Mouse (Mus musculus): ENCODE results near the gene Tmem52.

Tmem52 gene

GRCm38 (mm10) chr4:155468952-155469351, at the start of gene Tmem52:
Gene Tmem52, plus strand, starts transcription at chr4:155469114.
- DNase-seq (ENCODE audit: low read depth, low spot score), result peak; percentile 92

- DNase-seq (ENCODE audit: low read depth, low spot score), result no peak
Observed at GRCm38 (mm10) chr4:155420137-155420536, 48.8 kb upstream of the Tmem52 start.

GRCm38 (mm10) chr4:155421412-155422370, 47.2 kb upstream of the Tmem52 start:
- peak; percentile 17 for DNase-seq (ENCODE audit: low read depth, low spot score)

DNA sequence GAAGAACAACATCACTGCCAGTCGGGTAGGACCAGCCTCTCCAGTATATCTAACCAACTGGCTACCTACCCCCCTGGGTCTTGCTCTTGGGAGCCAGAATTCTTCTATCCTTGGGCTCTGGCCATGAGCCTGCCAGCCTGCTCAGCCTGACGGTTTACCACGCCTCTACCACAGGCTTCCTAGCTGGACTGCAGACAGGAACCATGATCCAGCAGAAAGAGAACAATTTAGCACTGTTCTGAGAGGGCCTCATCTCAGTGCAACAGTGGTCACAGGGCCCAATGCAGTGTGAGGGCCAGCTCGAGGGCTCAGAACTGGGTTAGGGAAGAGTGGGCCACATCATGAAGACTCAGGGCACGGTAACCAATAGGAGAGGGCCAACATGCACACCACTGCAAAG, 44.9 kb upstream of the Tmem52 start:
- no peak for DNase-seq (ENCODE audit: low read depth, low spot score)

- no peak for DNase-seq (ENCODE audit: low read depth, low spot score)
Observed at GRCm38 (mm10) chr4:155426272-155426671, 42.6 kb upstream of the Tmem52 start.

DNA sequence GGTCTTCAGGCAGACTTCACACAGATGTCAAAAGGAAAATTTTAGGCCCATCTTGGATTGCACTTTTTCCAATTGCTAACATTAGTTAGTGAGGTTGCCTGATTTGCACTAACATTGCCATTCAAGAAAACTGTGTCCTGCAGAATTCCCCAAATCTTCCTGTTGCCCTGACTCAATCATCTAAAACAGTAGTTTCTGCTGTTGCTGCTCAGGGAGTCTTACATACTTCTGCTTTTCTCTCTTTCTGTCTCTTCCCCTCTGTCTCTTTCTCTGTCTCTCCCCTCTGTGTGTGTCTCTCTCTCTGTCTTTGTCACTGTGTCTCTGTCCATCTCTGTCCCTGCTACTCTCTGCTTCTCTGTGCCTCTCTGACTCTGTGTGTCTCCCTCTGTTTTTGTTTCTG, 40.5 kb upstream of the Tmem52 start:
- no peak for DNase-seq (ENCODE audit: low read depth, low spot score)

GRCm38 (mm10) chr4:155429202-155429601, 39.7 kb upstream of the Tmem52 start:
- DNase-seq (ENCODE audit: low read depth, low spot score), result no peak

GRCm38 (mm10) chr4:155432358-155432757, 36.6 kb upstream of the Tmem52 start:
- DNase-seq (ENCODE audit: low read depth, low spot score), result no peak

DNA sequence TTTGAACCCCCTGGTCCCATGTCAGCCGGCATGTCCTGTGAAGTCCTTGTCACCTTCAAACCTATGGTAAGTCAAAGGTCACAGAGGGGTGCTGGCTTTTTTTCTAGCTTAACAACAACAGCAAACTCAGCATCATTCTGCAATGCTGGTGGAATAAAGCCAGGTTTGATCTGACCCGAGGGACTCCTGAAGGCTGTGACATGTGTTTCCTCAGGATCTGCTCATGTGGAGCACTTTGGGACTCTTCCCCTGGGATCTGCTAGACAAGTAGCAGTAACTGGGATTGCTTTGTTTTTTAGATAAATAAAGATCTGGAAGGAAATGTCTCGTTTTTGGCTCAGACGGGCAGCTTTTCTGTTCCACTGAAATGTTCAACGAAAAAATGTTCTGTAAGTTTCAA, 34.9 kb upstream of the Tmem52 start:
- DNase-seq (ENCODE audit: low read depth, low spot score), result no peak

DNA sequence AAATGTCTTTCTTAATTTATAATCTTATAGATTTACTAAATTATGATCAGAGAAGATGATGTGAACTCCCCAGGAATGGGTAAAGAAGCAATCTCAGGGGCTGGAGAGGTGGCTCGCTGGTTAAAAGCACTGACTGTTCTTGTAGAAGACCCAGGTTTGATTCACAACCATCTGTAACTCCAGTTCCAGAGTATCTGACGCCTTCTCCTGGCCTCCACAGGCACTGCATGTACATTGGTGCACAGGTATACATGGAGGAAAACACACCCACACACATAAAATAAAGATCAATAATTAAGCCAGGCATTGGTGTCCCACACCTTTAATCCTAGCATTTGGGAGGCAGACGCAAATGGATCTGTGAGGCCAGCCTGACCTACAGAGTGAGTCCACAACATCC, 26.1 kb upstream of the Tmem52 start:
- DNase-seq (ENCODE audit: low read depth, low spot score), result no peak

GRCm38 (mm10) chr4:155451597-155451996, 17.3 kb upstream of the Tmem52 start:
- peak; percentile 74 for DNase-seq (ENCODE audit: low read depth, low spot score)

DNA sequence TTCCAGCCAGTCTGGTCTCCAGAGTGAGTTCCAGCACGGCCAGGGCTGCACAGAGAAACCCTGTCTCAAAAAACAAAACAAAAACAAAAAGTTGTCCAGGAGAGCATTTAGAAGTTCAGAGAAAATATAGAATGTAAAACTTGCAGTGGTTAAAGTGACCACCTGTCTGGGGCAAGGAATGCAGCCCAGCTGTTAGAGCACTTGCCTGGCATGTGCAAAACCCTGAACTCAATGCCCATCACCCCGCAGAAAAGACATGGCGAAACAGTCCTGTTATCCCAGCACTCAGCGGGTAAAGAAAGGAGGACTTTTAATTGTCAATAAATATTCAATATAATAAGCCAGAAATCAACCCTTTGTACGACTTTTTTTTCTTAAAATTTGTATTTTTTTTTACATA, 10.3 kb upstream of the Tmem52 start:
- no peak for DNase-seq (ENCODE audit: low read depth, low spot score)

- DNase-seq (ENCODE audit: low read depth, low spot score), result no peak
Observed at GRCm38 (mm10) chr4:155463050-155463449, 5.9 kb upstream of the Tmem52 start.

DNA sequence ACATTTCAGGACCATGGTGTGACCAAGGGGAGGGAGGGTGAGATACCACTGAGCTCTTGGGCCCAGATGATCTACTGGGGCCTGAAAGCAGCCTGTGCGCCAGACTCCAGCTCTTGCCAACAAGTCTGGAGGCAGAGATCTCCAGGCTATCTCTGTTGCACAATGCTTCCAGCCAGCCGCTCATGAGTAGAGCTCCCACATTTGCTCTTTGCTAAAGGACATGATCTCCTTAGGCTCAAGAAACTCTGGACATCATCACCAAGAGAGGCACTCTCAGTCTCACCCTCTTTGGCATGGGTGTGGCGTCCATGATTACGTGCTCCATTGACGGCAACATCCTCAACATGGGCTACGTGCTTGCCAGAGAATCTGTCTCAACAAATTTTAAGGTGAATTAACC, 5.3 kb upstream of the Tmem52 start:
- no peak for DNase-seq (ENCODE audit: low read depth, low spot score)

- no peak for DNase-seq (ENCODE audit: low read depth, low spot score)
Observed at GRCm38 (mm10) chr4:155464061-155464460, 4.9 kb upstream of the Tmem52 start.

GRCm38 (mm10) chr4:155465607-155466006, 3.3 kb upstream of the Tmem52 start:
- DNase-seq (ENCODE audit: low read depth, low spot score), result no peak

- DNase-seq (ENCODE audit: low read depth, low spot score), result no peak
Observed at GRCm38 (mm10) chr4:155466080-155466479, 2.8 kb upstream of the Tmem52 start.

DNA sequence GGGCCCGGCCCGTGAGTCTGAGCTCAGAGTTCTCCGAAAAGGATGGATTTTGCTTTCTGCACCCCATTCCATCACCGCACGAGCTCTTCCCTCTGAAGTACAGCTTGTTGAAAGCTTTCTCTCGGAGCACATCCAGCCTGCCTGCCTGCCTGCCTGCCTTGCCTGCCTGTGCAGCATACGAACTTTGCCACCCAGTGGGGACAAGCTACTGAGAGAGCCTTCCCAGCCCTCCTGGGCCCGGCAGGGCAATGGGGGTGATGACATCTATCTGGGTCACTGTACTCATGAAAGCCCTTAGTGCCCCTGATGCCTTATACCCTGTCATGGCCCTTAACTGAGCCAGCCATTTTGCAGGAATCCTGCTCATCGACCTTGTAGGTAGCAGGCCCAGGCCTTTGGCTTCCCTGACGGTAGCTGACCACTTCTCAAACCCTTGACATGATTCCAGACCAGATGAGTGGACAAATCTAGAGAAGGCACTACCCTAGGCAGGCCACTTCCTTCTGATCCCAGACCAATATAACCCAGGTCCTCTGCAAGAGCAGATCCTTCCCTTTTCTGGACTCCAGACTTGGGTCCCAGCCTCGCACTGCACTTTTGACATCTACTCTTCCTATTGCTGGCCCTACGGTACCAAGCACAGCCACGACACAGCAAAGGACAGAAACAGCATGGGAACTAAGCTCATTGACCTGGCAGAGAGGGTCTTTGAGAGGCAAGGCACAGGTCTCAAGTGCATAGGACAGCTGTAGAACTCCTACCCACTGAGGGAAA, 1.5 kb upstream of the Tmem52 start:
- no peak for DNase-seq (ENCODE audit: low read depth, low spot score)

GRCm38 (mm10) chr4:155469590-155470262, 812 bp downstream of the Tmem52 start:
- DNase-seq (ENCODE audit: low read depth, low spot score), result no peak

- DNase-seq (ENCODE audit: low read depth, low spot score), result no peak
Observed at GRCm38 (mm10) chr4:155470263-155470953, 1.5 kb downstream of the Tmem52 start.

DNA sequence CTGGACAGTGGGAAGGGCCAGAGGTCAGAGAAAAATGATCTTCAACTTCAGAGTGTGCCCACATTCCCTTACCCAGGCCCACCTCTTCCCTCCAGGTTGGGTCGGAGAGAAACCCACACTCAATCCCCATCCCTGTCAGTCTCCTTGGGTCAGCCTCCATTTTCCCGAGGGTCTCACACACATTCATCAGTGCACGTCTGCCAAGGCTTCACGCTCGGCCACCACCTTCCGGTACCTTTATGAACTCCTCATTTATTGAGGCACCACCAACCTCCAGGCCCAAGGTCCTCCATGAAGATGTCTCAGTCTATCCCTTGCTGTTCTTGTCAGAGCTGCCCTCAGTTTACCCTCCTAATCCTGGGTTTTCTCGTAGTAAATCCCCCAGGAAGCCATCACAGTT, 2.1 kb downstream of the Tmem52 start:
- no peak for DNase-seq (ENCODE audit: low read depth, low spot score)

Measured in R1 (cell line).